ENCODE assay signal across 30 mouse cellular contexts in genomic region chr3:157164840-157165595, GRCm38 (mm10).
A peak's percentile ranks its signal among the peaks of the same experiment; 100 is the strongest.
DNase-seq lines count a peak whose midpoint lies in the region; ATAC-seq and TF ChIP-seq lines count a peak whose summit lies in the region.
"Had no signal": no experiment of that assay in that cellular context is flagged by ENCODE, and none has a peak within 500 bp of the region (broad histone marks: within the 10 kb centered on the region; RNA-seq: fewer than 3 reads in every experiment).

No protein-coding gene starts in this region.

- H3K9ac ChIP-seq in lung, embryonic 14.5 days, result no peak overlapping the region
- H3K9ac ChIP-seq: embryonic facial prominence, embryonic 13.5 days; heart, embryonic 13.5 days; hindbrain, embryonic 12.5 days; intestine, embryonic 15.5 days; liver, embryonic 13.5 days; midbrain, embryonic 13.5 days had no signal

- H3K27me3 ChIP-seq in lung, embryonic 14.5 days (ENCODE audit: insufficient read depth, low read length), result no peaks in the 10 kb centered on the region
- H3K27me3 ChIP-seq: embryonic facial prominence, embryonic 13.5 days; heart, embryonic 13.5 days; hindbrain, embryonic 12.5 days; intestine, embryonic 15.5 days; liver, embryonic 13.5 days; midbrain, embryonic 13.5 days; Patski had no signal

- H3K36me3 ChIP-seq in lung, embryonic 14.5 days (ENCODE audit: insufficient read depth), result no peaks in the 10 kb centered on the region
- H3K36me3 ChIP-seq: embryonic facial prominence, embryonic 13.5 days; forebrain, embryonic 10.5 days; heart, embryonic 13.5 days; hindbrain, embryonic 12.5 days; intestine, embryonic 15.5 days; liver, embryonic 13.5 days; midbrain, embryonic 13.5 days had no signal

- H3K4me1 ChIP-seq in lung, embryonic 14.5 days (ENCODE audit: insufficient read depth), result no peaks in the 10 kb centered on the region
- H3K4me1 ChIP-seq in lung, adult 2 months (ENCODE audit: control insufficient read depth, insufficient read depth, low read length), result no peaks in the 10 kb centered on the region
- H3K4me1 ChIP-seq: embryonic facial prominence, embryonic 13.5 days; forebrain, embryonic 10.5 days; hindbrain, embryonic 12.5 days; intestine, embryonic 15.5 days; liver, embryonic 13.5 days; midbrain, embryonic 13.5 days had no signal

- no peak for TF ChIP-seq CTCF in lung, embryonic 14.5 days (IDR thresholded peaks at IDR 0.05; ENCODE audit: low read depth)
- TF ChIP-seq CTCF in lung, adult 2 months (IDR thresholded peaks at IDR 0.05; ENCODE audit: insufficient read depth, low read length), result no peak

- peak; percentile 41 to 49 for DNase-seq in frontal cortex, adult 2 months (ENCODE audit: extremely low spot score in 1 of 2, low spot score in 1 of 2)
- no peak for DNase-seq in frontal cortex, postnatal 25 days (ENCODE audit: low spot score in 2 of 2)
- peak; percentile 79 for DNase-seq in lung, embryonic 14.5 days
- no peak for DNase-seq in lung, adult 2 months
- peak; percentile 40 for DNase-seq in right cerebral cortex, adult 18-20 months
- no peak for DNase-seq in right cerebral cortex, postnatal 14 days
- DNase-seq in ovary, postnatal 10 days (ENCODE audit: low spot score), result no peak
- DNase-seq: adrenal gland, postnatal 10 days; cerebellum, adult 11 months; cerebellum, adult 9-10 months; cerebellum, postnatal 36 days; embryo, embryonic 11 days; gastrocnemius, postnatal 25 days; heart, adult 11 months; kidney, adult 2 months; kidney, postnatal 10 days; layer of hippocampus, postnatal 36 days; left cerebral cortex, postnatal 4 days; liver, embryonic 13.5 days; thymus, postnatal 4 days had no signal

- H3K27ac ChIP-seq in lung, embryonic 14.5 days (ENCODE audit: low read depth), result no peak overlapping the region
- H3K27ac ChIP-seq: embryonic facial prominence, embryonic 13.5 days; forebrain, embryonic 10.5 days; heart, embryonic 13.5 days; hindbrain, embryonic 12.5 days; hindbrain, postnatal 0 days; intestine, embryonic 15.5 days; liver, embryonic 13.5 days; macrophage; midbrain, embryonic 13.5 days had no signal

- no peak overlapping the region for H3K4me3 ChIP-seq in lung, embryonic 14.5 days (ENCODE audit: low read depth, low read length)
- H3K4me3 ChIP-seq in lung, adult 2 months (replicated peaks; ENCODE audit: extremely low read depth, low read depth, low read length), result no peak overlapping the region
- H3K4me3 ChIP-seq: embryonic facial prominence, embryonic 13.5 days; forebrain, embryonic 10.5 days; heart, embryonic 13.5 days; hindbrain, embryonic 12.5 days; intestine, embryonic 15.5 days; liver, embryonic 13.5 days; midbrain, embryonic 13.5 days had no signal

- TF ChIP-seq POLR2A in lung, adult 2 months (IDR thresholded peaks at IDR 0.05; ENCODE audit: borderline replicate concordance, extremely low read depth, low read depth, low read length), result no peak

- no peaks in the 10 kb centered on the region for H3K9me3 ChIP-seq in lung, embryonic 14.5 days (ENCODE audit: low read depth, low read length)
- H3K9me3 ChIP-seq: embryonic facial prominence, embryonic 13.5 days; forebrain, embryonic 10.5 days; heart, embryonic 13.5 days; hindbrain, embryonic 12.5 days; intestine, embryonic 15.5 days; liver, embryonic 13.5 days; midbrain, embryonic 13.5 days had no signal

- H3K4me2 ChIP-seq in lung, embryonic 14.5 days, result no peak overlapping the region
- H3K4me2 ChIP-seq: embryonic facial prominence, embryonic 13.5 days; heart, embryonic 13.5 days; hindbrain, embryonic 12.5 days; intestine, embryonic 15.5 days; liver, embryonic 13.5 days; midbrain, embryonic 13.5 days had no signal

- peak; percentile 95 for ATAC-seq in lung, embryonic 14.5 days (ENCODE audit: insufficient read depth)
- ATAC-seq: forebrain, embryonic 16.5 days; hindbrain, postnatal 0 days; intestine, embryonic 15.5 days; midbrain, embryonic 13.5 days; Patski had no signal

- WGBS in lung, embryonic 14.5 days, result 66% methylated on average over 3 of the region's 3 CpGs
- 85% methylated on average over 3 of the region's 3 CpGs for WGBS in lung, adult 2 months

Comparison
In these comparisons a context has a peak if more than half of its experiments do, and no peak if none do; other contexts are left out.
1. DNase-seq: peak in frontal cortex, adult 2 months (2 of 2), lung, embryonic 14.5 days (single experiment) and right cerebral cortex, adult 18-20 months (single experiment); none in frontal cortex, postnatal 25 days (0 of 2), lung, adult 2 months (single experiment), right cerebral cortex, postnatal 14 days (single experiment) and ovary, postnatal 10 days (single experiment).